Mouse (Mus musculus): Measurements from ENCODE around the gene Slc7a15.

Slc7a15 gene

GRCm38 (mm10) chr12:8489098-8489497 is 109.8 kb downstream of the Slc7a15 start:
- H3K9me3 ChIP-seq (ENCODE audit: low read length) = no peaks in the 10 kb centered on the region
- TF ChIP-seq NANOG (IDR thresholded peaks at IDR 0.05; ENCODE audit: borderline replicate concordance, low read length) = no peak
- no peak overlapping the region for H3K4me3 ChIP-seq (replicated peaks; ENCODE audit: low read length)
- no peaks in the 10 kb centered on the region for H3K4me1 ChIP-seq (replicated peaks; ENCODE audit: low read depth, low read length)
- H3K36me3 ChIP-seq (ENCODE audit: insufficient read depth, low read length) = no peaks in the 10 kb centered on the region
- H3K27me3 ChIP-seq (ENCODE audit: insufficient read depth, low read length) = no peaks in the 10 kb centered on the region

- Histone ChIP-seq H3K9me3 (ENCODE audit: low read length) (no peaks in the 10 kb centered on the region), H3K4me3 (replicated peaks; ENCODE audit: low read length) (no peak overlapping the region), H3K36me3 (ENCODE audit: insufficient read depth, low read length) (no peaks in the 10 kb centered on the region), H3K4me1 (replicated peaks; ENCODE audit: low read depth, low read length) (no peaks in the 10 kb centered on the region), H3K27me3 (ENCODE audit: insufficient read depth, low read length) (no peaks in the 10 kb centered on the region)
- TF ChIP-seq NANOG (IDR thresholded peaks at IDR 0.05; ENCODE audit: borderline replicate concordance, low read length) (no peak), POU5F1 (IDR thresholded peaks at IDR 0.05; ENCODE audit: borderline replicate concordance, low read length) (no peak), CTCF (conservative IDR thresholded peaks at IDR 0.05; ENCODE audit: low read length) (no peak)
Measured at GRCm38 (mm10) chr12:8488652-8488980, 110.2 kb downstream of the Slc7a15 start.

GRCm38 (mm10) chr12:8487959-8488651 is 110.8 kb downstream of the Slc7a15 start:
- H3K27me3 ChIP-seq (ENCODE audit: insufficient read depth, low read length) = no peaks in the 10 kb centered on the region
- TF ChIP-seq CTCF (conservative IDR thresholded peaks at IDR 0.05; ENCODE audit: low read length) = no peak
- TF ChIP-seq POU5F1 (IDR thresholded peaks at IDR 0.05; ENCODE audit: borderline replicate concordance, low read length) = no peak
- no peak for TF ChIP-seq NANOG (IDR thresholded peaks at IDR 0.05; ENCODE audit: borderline replicate concordance, low read length)
- H3K4me3 ChIP-seq (replicated peaks; ENCODE audit: low read length) = no peak overlapping the region
- no peaks in the 10 kb centered on the region for H3K9me3 ChIP-seq (ENCODE audit: low read length)
- no peaks in the 10 kb centered on the region for H3K36me3 ChIP-seq (ENCODE audit: insufficient read depth, low read length)
- no peaks in the 10 kb centered on the region for H3K4me1 ChIP-seq (replicated peaks; ENCODE audit: low read depth, low read length)

GRCm38 (mm10) chr12:8487281-8487680 is 111.6 kb downstream of the Slc7a15 start:
- no peaks in the 10 kb centered on the region for H3K36me3 ChIP-seq (ENCODE audit: insufficient read depth, low read length)
- no peak overlapping the region for H3K4me3 ChIP-seq (replicated peaks; ENCODE audit: low read length)
- TF ChIP-seq NANOG (IDR thresholded peaks at IDR 0.05; ENCODE audit: borderline replicate concordance, low read length) = no peak
- no peak for TF ChIP-seq POU5F1 (IDR thresholded peaks at IDR 0.05; ENCODE audit: borderline replicate concordance, low read length)
- no peak for TF ChIP-seq CTCF (conservative IDR thresholded peaks at IDR 0.05; ENCODE audit: low read length)
- H3K4me1 ChIP-seq (replicated peaks; ENCODE audit: low read depth, low read length) = no peaks in the 10 kb centered on the region
- no peaks in the 10 kb centered on the region for H3K27me3 ChIP-seq (ENCODE audit: insufficient read depth, low read length)
- H3K9me3 ChIP-seq (ENCODE audit: low read length) = no peaks in the 10 kb centered on the region

- H3K4me3 ChIP-seq (replicated peaks; ENCODE audit: low read length) = no peak overlapping the region
- peaks cover 5% of the 10 kb centered on the region; the same call in 1 of the 2 replicates for H3K27me3 ChIP-seq (ENCODE audit: insufficient read depth, low read length)
- H3K36me3 ChIP-seq (ENCODE audit: insufficient read depth, low read length) = no peaks in the 10 kb centered on the region
- no peaks in the 10 kb centered on the region for H3K9me3 ChIP-seq (ENCODE audit: low read length)
- TF ChIP-seq CTCF (conservative IDR thresholded peaks at IDR 0.05; ENCODE audit: low read length) (no peak), POU5F1 (IDR thresholded peaks at IDR 0.05; ENCODE audit: borderline replicate concordance, low read length) (no peak), NANOG (IDR thresholded peaks at IDR 0.05; ENCODE audit: borderline replicate concordance, low read length) (no peak)
- H3K4me1 ChIP-seq (replicated peaks; ENCODE audit: low read depth, low read length) = no peaks in the 10 kb centered on the region
Measured at GRCm38 (mm10) chr12:8485247-8485646, 113.6 kb downstream of the Slc7a15 start.

- Histone ChIP-seq H3K9me3 (ENCODE audit: low read length) (no peaks in the 10 kb centered on the region), H3K4me3 (replicated peaks; ENCODE audit: low read length) (no peak overlapping the region), H3K36me3 (ENCODE audit: insufficient read depth, low read length) (no peaks in the 10 kb centered on the region), H3K4me1 (replicated peaks; ENCODE audit: low read depth, low read length) (0 out of 2 replicates have a peak, but pooled peaks cover 3% of the 10 kb centered on the region), H3K27me3 (ENCODE audit: insufficient read depth, low read length) (peaks cover 17% of the 10 kb centered on the region)
- TF ChIP-seq NANOG (IDR thresholded peaks at IDR 0.05; ENCODE audit: borderline replicate concordance, low read length) (no peak), CTCF (conservative IDR thresholded peaks at IDR 0.05; ENCODE audit: low read length) (no peak), POU5F1 (IDR thresholded peaks at IDR 0.05; ENCODE audit: borderline replicate concordance, low read length) (no peak)
Measured at GRCm38 (mm10) chr12:8482169-8482568, 116.7 kb downstream of the Slc7a15 start.

Measured in E14TG2a.4 (cell line).